Mouse (Mus musculus): ENCODE measurements around the gene Gramd1a. TPM values are rescaled to one million over a fixed set of nuclear protein-coding genes. Genes with fewer than 3 reads are reported as not detected.

Gene Gramd1a
- total RNA-seq, 2 experiments from 2014 or later = 41.9 to 51.7 TPM

GRCm38 (mm10) chr7:31124381-31124780 lies 31.3 kb downstream of the Gramd1a start:
- no peak for DNase-seq (ENCODE audit: low spot score in 2 of 2)

GRCm38 (mm10) chr7:31123697-31124096 lies 32.0 kb downstream of the Gramd1a start:
- no peak for DNase-seq (ENCODE audit: low spot score in 2 of 2)

GRCm38 (mm10) chr7:31122641-31123631 lies 32.8 kb downstream of the Gramd1a start:
- no peak for DNase-seq (ENCODE audit: low spot score in 2 of 2)

GRCm38 (mm10) chr7:31119556-31119955 lies 36.1 kb downstream of the Gramd1a start:
- DNase-seq (ENCODE audit: low spot score in 2 of 2) = no peak

DNA sequence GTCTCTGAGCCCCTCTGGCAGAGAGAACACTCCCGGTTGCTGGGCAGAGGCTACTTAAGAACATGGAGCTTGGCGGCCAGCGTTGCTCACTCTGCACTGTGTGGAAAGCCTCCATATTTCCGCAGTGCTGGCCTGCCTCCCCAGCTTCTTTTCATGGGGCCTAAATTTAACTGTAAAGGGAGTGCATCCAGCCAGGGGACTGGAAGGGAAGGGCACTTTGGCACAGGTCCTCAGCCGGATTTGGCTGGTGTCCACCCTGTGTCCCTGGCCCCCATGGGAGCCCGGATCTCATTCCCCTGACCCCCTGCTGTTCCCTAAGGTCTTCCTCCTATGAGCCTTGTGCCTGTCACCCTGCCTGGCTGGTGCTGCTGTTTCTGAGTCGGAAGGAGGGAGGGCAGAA lies 37.2 kb downstream of the Gramd1a start:
- DNase-seq (ENCODE audit: low spot score in 2 of 2) = no peak

- no peak for DNase-seq (ENCODE audit: low spot score in 2 of 2)
These were observed 38.2 kb downstream of the Gramd1a start for GRCm38 (mm10) chr7:31117465-31117864.

- DNase-seq (ENCODE audit: low spot score in 2 of 2) = no peak
These were observed 39.0 kb downstream of the Gramd1a start for GRCm38 (mm10) chr7:31116721-31117145.

GRCm38 (mm10) chr7:31115587-31116043 lies 40.1 kb downstream of the Gramd1a start:
- DNase-seq (ENCODE audit: low spot score in 2 of 2) = no peak

DNA sequence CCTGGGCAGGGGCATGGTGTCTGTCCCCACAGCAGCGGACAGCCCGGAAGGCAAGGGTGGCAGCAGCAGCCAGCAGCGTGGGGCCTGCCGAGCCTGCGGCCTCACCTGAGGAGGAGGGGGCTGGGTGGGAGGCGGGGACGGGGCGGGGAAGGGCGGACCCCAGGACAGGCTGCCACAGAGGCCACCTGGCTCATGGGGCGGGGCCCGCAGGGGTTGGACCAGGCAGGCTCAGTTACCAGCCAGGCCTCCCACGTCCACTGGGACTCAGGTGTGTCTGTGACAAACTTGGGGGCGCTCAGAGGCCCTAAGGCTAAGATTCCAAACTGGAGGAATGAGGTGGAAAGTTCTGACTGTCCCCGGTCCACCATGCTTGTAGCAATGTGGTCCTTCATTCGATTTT lies 40.5 kb downstream of the Gramd1a start, which contains the start of gene Hpn:
Gene Hpn (minus strand): TSS at position 109 of the 400 bp plus-strand sequence.
- DNase-seq (ENCODE audit: low spot score in 2 of 2) = no peak

- DNase-seq (ENCODE audit: low spot score in 2 of 2) = no peak
These were observed 41.0 kb downstream of the Gramd1a start for GRCm38 (mm10) chr7:31114646-31115045.

DNA sequence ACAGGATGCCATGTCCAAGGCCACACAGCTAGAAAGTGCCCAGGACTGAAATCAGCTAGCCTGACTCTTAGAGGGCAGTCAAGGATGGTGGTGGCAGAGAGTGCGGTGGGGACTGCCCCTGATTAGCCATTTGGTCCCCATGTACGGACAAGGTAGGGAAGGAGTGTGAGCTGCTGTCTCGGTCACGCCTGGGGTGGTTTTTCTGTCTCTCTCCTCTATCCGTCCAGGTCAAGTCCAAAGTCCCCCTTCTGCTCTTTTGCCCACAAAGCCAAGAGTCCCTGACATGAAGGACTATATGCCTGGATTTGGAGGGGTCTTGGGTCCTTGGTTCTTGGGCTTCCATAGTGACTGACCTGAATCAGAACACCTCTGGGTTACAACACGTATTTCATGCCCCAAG lies 41.9 kb downstream of the Gramd1a start:
- DNase-seq (ENCODE audit: low spot score in 2 of 2) = no peak

- no peak for DNase-seq (ENCODE audit: low spot score in 2 of 2)
These were observed 43.7 kb downstream of the Gramd1a start for GRCm38 (mm10) chr7:31112036-31112435.

DNA sequence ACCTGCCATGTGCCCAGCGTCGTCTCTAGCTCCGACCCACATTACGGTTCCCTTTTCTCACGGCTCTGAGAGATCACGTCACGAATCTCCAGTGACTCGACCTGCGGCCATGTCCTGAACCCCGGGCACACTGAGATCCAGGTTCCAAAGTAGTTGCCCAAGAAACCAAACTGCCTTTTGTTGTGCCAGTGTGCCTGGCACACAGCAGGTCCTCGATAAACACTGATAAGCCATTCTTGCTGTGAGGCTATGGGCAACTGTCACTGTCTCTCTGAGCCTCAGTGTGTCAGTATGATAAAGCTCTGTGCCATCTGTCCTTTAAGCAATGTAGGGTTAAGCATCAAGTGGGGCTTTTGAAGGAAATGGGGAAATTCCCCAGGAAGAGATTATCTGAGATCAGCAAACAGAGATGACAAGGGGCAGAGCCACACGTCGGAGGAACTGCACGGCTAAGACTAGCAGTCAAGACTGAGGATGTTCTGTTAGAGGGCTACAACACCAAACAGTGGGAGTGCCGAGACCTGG lies 44.8 kb downstream of the Gramd1a start:
- DNase-seq (ENCODE audit: low spot score in 2 of 2) = no peak

- DNase-seq (ENCODE audit: low spot score in 2 of 2) = no peak
These were observed 45.9 kb downstream of the Gramd1a start for GRCm38 (mm10) chr7:31109796-31110195.

DNA sequence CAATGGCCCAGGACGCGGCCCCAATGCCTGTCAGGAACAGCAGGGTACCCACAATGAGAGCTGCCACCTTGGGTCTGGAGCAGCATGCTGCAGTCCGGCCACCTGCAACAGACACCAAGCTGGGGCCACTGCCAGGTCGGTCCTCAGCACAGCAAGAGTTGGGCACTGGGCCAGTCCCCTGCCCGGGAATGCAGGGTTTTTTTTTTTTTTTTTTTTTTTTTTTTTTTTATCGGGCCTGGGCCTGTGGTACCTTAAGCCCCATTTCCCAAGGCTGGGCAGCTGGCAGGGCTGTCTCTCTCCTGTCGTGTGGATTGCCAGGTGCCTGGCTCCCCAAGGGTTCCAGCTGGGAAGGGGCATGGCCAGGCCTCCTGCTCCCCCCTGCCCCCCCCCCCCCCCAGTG lies 46.6 kb downstream of the Gramd1a start:
- DNase-seq (ENCODE audit: low spot score in 2 of 2) = no peak

GRCm38 (mm10) chr7:31107781-31108180 lies 47.9 kb downstream of the Gramd1a start:
- no peak for DNase-seq (ENCODE audit: low spot score in 2 of 2)

GRCm38 (mm10) chr7:31106166-31106565 lies 49.5 kb downstream of the Gramd1a start:
- no peak for DNase-seq (ENCODE audit: low spot score in 2 of 2)

DNA sequence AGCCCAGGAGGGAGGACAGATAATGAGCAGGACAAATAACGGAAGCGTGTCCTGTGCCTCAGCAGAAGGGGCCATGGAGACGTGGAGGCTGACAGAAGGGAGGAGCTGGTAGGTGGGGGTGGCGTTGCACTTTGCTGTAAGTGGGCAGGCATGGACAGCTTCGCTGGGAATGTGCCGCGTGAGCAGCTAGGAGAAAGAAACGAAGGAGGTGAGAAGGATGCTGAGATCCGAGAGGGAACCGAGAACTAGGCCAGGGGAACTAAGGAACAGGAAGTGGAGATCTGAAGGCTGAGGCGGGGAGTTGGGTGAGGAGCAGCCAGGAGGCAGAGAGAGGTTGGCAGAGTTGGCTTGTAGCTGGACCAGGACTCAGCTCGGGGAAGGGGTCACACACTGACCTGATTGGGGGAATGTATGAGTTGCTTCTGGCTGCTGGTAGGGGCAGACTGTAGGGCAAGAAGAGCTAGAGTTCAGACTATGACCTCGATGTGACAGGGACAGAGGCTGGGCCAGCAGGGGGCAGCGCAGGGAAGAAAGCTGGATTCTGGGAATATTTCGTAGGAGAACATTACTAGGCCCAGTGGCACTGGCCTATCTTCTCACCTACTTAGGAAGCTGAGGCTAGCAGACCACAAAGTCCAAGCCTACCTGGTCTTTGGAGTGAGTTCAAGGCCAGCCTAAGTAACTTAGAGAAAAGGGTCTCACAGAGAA lies 50.5 kb downstream of the Gramd1a start:
- DNase-seq (ENCODE audit: low spot score in 2 of 2) = peak; percentile 70 to 83

GRCm38 (mm10) chr7:31100786-31101185 lies 54.9 kb downstream of the Gramd1a start:
- DNase-seq (ENCODE audit: low spot score in 2 of 2) = no peak

- DNase-seq (ENCODE audit: low spot score in 2 of 2) = no peak
These were observed 56.1 kb downstream of the Gramd1a start for GRCm38 (mm10) chr7:31099612-31099982.

Data from adrenal gland, adult 18-20 months (tissue).